Mouse (Mus musculus) limb, embryonic 14.5 days (tissue): ENCODE results near the gene Flnb. TPM values are rescaled to one million over a fixed set of nuclear protein-coding genes. Genes with fewer than 3 reads are reported as not detected.

Experiments used
- ATAC-seq: fragments of 200-750 bp; cut with Nextera tagmentation; 2 replicates; pipeline ENCODE4 v1.8.0; 2017; ENCODE audit warnings: low read depth, moderate number of reproducible peaks, moderate TSS enrichment; ENCODE audit not compliant: low FRiP score
- DNase-seq: peaks from one replicate; pipeline ENCODE4 v3.0.0-alpha.2; 2015; ENCODE audit warnings: low spot score
- H3K27ac ChIP-seq: fragments of 300-500 bp; sonication (generic); replicated peaks from 2 replicates; pipeline ENCODE4 v1.5.1; 2014; ENCODE audit warnings: low read depth, mild to moderate bottlenecking, low read length, moderate library complexity, mixed read lengths
- H3K27me3 ChIP-seq: fragments of 300-500 bp; sonication (generic); 2 replicates; pipeline ENCODE4 v1.6.1; 2014; ENCODE audit warnings: low read length, mixed read lengths; ENCODE audit not compliant: control insufficient read depth, insufficient read depth
- H3K36me3 ChIP-seq: fragments of 300-500 bp; sonication (generic); 2 replicates; pipeline ENCODE4 v1.6.1; 2014; ENCODE audit warnings: mild to moderate bottlenecking, low read length, moderate library complexity, mixed read lengths; ENCODE audit not compliant: control insufficient read depth, insufficient read depth
- H3K4me1 ChIP-seq: fragments of 300-500 bp; sonication (generic); 2 replicates; pipeline ENCODE4 v1.6.1; 2014; ENCODE audit warnings: antibody characterized with exemption, low read length, mixed read lengths; ENCODE audit not compliant: control insufficient read depth, insufficient read depth
- H3K4me2 ChIP-seq: fragments of 300-500 bp; sonication (generic); replicated peaks from 2 replicates; pipeline ENCODE4 v1.6.1; 2014; ENCODE audit warnings: low read depth, mild to moderate bottlenecking, low read length, moderate library complexity; ENCODE audit not compliant: severe bottlenecking
- H3K4me3 ChIP-seq: fragments of 300-500 bp; sonication (generic); replicated peaks from 2 replicates; pipeline ENCODE4 v1.5.1; 2014; ENCODE audit warnings: low read length
- H3K9ac ChIP-seq: fragments of 300-500 bp; sonication (generic); 2 replicates; pipeline ENCODE4 v1.6.1; 2014; ENCODE audit warnings: mild to moderate bottlenecking, low read depth, low read length, moderate library complexity; ENCODE audit not compliant: severe bottlenecking
- H3K9me3 ChIP-seq: fragments of 300-500 bp; sonication (generic); 2 replicates; pipeline ENCODE4 v1.6.1; 2016; ENCODE audit warnings: low read length; ENCODE audit not compliant: control insufficient read depth
- POLR2A ChIP-seq: fragments of 200-500 bp; IDR thresholded peaks from 2 replicates; pipeline ENCODE4 v1.8.0; 2012; ENCODE audit warnings: inconsistent platforms, mild to moderate bottlenecking, moderate library complexity, borderline replicate concordance; ENCODE audit not compliant: insufficient read depth, insufficient read length; ENCODE audit errors: extremely low read depth
- WGBS: fragments of 180-500 bp; shearing (Covaris S2); extraction: QIAGEN DNeasy Blood & Tissue Kit; methylation state at CpG from one replicate; pipeline ENCODE4 v1.1.7; 2014; 5-methylcytosine and 5-hydroxymethylcytosine counted together
- polyA plus RNA-seq, 2 experiments: library from polyadenylated mRNA; depleted of rRNA in 1 of 2; stranded (reverse) in 1 of 2; unstranded in 1 of 2; fragments of >200 nt; fragmentation: Nextera tagmentation in 1 of 2; extraction: Ambion mirVana in 1 of 2; gene quantifications; 2 replicates each; pipeline versions ENCODE4 v1.2.1 to v1.2.3; 2012 to 2014

Flnb gene
- polyA plus RNA-seq, 2 experiments: 39.4 to 58.7 TPM

DNA sequence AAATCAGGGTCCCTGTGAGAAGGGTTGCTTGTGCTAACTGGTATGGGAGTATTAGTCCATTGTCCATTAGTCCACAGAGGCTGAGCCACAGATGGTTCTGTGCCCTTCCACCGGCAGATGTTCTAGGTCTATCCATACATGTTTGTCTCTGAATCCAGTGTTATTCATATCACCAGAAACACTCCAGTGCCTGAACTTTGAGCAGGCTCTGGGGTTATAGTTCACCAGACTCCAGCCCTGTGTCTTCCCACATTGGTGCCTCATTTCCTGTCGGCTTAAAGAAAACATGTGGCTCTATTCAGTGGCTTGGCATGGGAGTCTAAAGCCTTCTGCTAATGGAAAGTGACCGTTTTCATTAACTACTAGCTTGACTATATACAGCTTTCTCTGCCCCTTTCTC lies 50.1 kb downstream of the Flnb start:
- Histone ChIP-seq H3K36me3 (peaks cover 39% of the 10 kb centered on the region), H3K4me3 (no peak overlapping the region), H3K4me2 (no peak overlapping the region), H3K27ac (no peak overlapping the region), H3K4me1 (peaks cover 28% of the 10 kb centered on the region), H3K27me3 (no peaks in the 10 kb centered on the region), H3K9me3 (no peaks in the 10 kb centered on the region), H3K9ac (no peak overlapping the region)
- no peak for ATAC-seq
- no peak for TF ChIP-seq POLR2A
- 49% methylated on average over 3 of the region's 3 CpGs for WGBS
- DNase-seq: no peak

DNA sequence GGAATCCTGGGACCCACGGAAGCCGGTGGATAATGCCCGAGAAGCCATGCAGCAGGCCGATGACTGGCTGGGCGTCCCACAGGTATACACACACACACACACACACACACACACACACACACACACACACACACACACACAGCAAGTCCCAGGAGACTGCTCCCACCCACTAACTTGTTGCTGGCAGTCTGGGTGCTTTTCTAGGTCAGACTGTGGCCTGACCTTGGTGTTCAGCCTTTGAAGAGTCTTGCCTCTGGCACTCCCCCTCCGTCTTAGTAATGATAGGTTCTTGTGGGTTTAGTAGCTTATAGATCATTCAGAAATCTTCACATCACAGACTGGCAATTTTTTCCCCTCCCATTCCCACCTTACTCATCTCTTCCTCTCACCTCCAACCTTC lies 52.0 kb downstream of the Flnb start:
- Histone ChIP-seq H3K4me2 (no peak overlapping the region), H3K27me3 (no peaks in the 10 kb centered on the region), H3K4me1 (peaks cover 9% of the 10 kb centered on the region), H3K36me3 (peaks cover 56% of the 10 kb centered on the region), H3K4me3 (no peak overlapping the region), H3K27ac (no peak overlapping the region), H3K9me3 (no peaks in the 10 kb centered on the region), H3K9ac (no peak overlapping the region)
- ATAC-seq (no peak), DNase-seq (no peak)
- no peak for TF ChIP-seq POLR2A
- 92% methylated on average over 6 of the region's 6 CpGs for WGBS

DNA sequence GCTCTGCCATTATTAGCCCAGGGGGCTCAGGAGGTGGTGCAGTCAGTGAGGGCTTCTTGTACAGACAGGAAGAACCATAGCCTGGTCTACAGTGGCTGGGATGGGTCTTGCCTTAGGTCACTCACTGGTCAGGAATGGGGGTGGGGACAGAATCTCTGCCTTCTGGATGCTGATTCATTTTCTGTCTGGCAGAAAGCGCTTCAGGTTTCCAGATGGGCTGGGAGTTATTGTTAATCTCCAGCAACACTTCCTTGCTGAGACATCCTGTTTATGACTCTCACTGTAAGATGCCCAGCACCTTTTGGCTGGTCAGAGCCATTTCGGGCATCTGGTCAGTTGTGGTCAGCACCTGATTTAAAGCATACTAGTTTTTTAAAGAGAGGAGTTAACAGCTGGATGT lies 55.8 kb downstream of the Flnb start:
- WGBS: 61% methylated on average over 2 of the region's 2 CpGs
- no peaks in the 10 kb centered on the region for H3K9me3 ChIP-seq
- H3K27me3 ChIP-seq: no peaks in the 10 kb centered on the region
- H3K36me3 ChIP-seq: peaks cover 66% of the 10 kb centered on the region
- H3K4me1 ChIP-seq: no peaks in the 10 kb centered on the region
- no peak for DNase-seq
- H3K27ac ChIP-seq: no peak overlapping the region
- no peak overlapping the region for H3K4me3 ChIP-seq
- H3K9ac ChIP-seq: no peak overlapping the region
- ATAC-seq: no peak
- TF ChIP-seq POLR2A: no peak
- H3K4me2 ChIP-seq: no peak overlapping the region

DNA sequence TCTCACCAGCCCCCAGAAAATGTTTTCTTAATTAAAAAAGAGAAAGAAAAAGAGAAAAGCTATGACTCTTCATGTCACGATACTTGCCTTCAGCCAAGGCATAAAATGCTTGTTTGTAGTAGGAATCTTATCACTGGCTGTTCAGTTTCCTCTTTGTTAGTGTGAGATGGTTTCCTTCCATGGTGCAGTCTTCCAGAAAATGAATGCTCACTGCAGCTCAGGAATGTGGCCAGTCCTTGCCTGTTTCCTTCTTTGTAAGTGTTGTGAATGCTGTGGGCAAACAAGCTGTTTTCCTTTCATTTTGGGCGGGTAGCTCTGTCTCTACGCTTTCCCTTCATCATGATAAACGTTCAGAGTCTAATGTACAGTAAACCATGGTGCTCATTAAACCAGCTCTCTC lies 56.7 kb downstream of the Flnb start:
- DNase-seq: no peak
- no peak for ATAC-seq
- Histone ChIP-seq H3K27me3 (no peaks in the 10 kb centered on the region), H3K27ac (no peak overlapping the region), H3K4me3 (no peak overlapping the region), H3K9ac (no peak overlapping the region), H3K4me2 (no peak overlapping the region), H3K36me3 (peaks cover 64% of the 10 kb centered on the region), H3K9me3 (no peaks in the 10 kb centered on the region), H3K4me1 (no peaks in the 10 kb centered on the region)
- 92% methylated on average over 4 of the region's 4 CpGs for WGBS
- TF ChIP-seq POLR2A: no peak

DNA sequence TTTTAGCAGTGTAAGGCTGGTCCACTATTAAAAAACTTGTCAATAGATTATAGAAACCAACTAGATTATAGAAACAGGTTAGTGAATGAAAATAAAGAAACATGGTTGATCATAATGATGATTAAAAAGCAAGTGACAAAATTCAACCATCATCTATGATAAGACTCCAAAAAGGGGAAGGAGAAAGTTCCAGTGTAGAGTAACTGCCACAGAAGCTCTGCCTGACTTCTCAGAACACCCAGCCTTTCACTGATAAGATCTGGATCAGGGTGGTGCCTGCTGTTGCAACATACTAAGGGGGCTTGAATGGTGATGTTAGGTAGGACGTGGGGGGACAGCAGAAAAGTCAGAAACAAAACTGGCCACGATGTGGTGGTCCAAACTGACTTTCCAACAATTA lies 60.2 kb downstream of the Flnb start:
- DNase-seq (no peak), ATAC-seq (no peak)
- H3K27ac ChIP-seq: no peak overlapping the region
- H3K4me1 ChIP-seq: no peaks in the 10 kb centered on the region
- TF ChIP-seq POLR2A: no peak
- 67% methylated on average over 2 of the region's 2 CpGs for WGBS
- no peaks in the 10 kb centered on the region for H3K9me3 ChIP-seq
- H3K4me2 ChIP-seq: no peak overlapping the region
- no peak overlapping the region for H3K9ac ChIP-seq
- peaks cover 63% of the 10 kb centered on the region for H3K36me3 ChIP-seq
- H3K4me3 ChIP-seq: no peak overlapping the region
- no peaks in the 10 kb centered on the region for H3K27me3 ChIP-seq

DNA sequence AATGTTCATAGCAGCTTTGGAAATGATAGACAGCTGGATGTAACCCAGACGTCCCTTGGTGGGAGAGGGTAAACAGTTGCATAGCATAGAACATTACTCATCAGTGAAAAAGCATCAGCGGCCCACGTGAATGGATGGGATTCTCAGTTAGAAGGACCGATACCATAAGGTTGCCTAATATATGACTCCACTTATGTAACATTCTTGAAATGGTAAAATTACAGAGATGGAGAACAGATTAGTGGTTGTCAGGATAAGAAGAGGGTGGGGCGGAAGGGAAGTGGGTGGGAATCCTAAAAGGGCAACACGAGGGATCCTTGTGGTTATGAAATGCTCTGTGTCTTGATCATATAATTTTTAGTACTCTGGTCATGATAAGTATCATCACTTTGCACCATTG lies 62.6 kb downstream of the Flnb start:
- ATAC-seq: no peak
- no peak overlapping the region for H3K27ac ChIP-seq
- H3K9me3 ChIP-seq: no peaks in the 10 kb centered on the region
- H3K36me3 ChIP-seq: peaks cover 67% of the 10 kb centered on the region
- no peaks in the 10 kb centered on the region for H3K27me3 ChIP-seq
- 92% methylated on average over 6 of the region's 6 CpGs for WGBS
- no peak overlapping the region for H3K4me2 ChIP-seq
- no peak for DNase-seq
- TF ChIP-seq POLR2A: no peak
- H3K4me3 ChIP-seq: no peak overlapping the region
- H3K9ac ChIP-seq: no peak overlapping the region
- 0 out of 2 replicates have a peak, but pooled peaks cover 3% of the 10 kb centered on the region for H3K4me1 ChIP-seq
